Mouse (Mus musculus) heart, embryonic 16.5 days (tissue): ENCODE data around the gene A1cf. TPM values are rescaled to one million over a fixed set of nuclear protein-coding genes. Genes with fewer than 3 reads are reported as not detected.

Experiments
- ATAC-seq: fragments of 200-750 bp; cut with Nextera tagmentation; replicated peaks from 2 replicates; pipeline ENCODE4 v1.8.0; 2017; ENCODE audit warnings: moderate number of reproducible peaks; ENCODE audit not compliant: insufficient read depth, low FRiP score; ENCODE audit errors: extremely low read depth
- H3K27ac ChIP-seq: fragments of 300-500 bp; sonication (generic); 2 replicates; pipeline ENCODE4 v1.5.1; 2014; ENCODE audit warnings: mild to moderate bottlenecking, low read length, control low read depth, moderate library complexity
- H3K27me3 ChIP-seq: fragments of 300-500 bp; sonication (generic); 2 replicates; pipeline ENCODE4 v1.6.1; 2014; ENCODE audit warnings: low read length, mixed read lengths; ENCODE audit not compliant: control insufficient read depth, insufficient read depth
- H3K36me3 ChIP-seq: fragments of 300-500 bp; sonication (generic); 2 replicates; pipeline ENCODE4 v1.6.1; 2014; ENCODE audit not compliant: control insufficient read depth, insufficient read depth
- H3K4me1 ChIP-seq: fragments of 300-500 bp; sonication (generic); 2 replicates; pipeline ENCODE4 v1.6.1; 2014; ENCODE audit warnings: low read length, mixed read lengths; ENCODE audit not compliant: control insufficient read depth, insufficient read depth
- H3K4me2 ChIP-seq: fragments of 300-500 bp; sonication (generic); 2 replicates; pipeline ENCODE4 v1.6.1; 2014; ENCODE audit warnings: low read depth, mild to moderate bottlenecking, control low read depth, low read length
- H3K4me3 ChIP-seq: fragments of 300-500 bp; sonication (generic); 2 replicates; pipeline ENCODE4 v1.5.1; 2014; ENCODE audit warnings: mild to moderate bottlenecking, control low read depth, low read length
- H3K9ac ChIP-seq: fragments of 300-500 bp; sonication (generic); 2 replicates; pipeline ENCODE4 v1.6.1; 2014; ENCODE audit warnings: low read length, control low read depth
- H3K9me3 ChIP-seq: fragments of 300-500 bp; sonication (generic); replicated peaks from 2 replicates; pipeline ENCODE4 v1.6.1; 2016; ENCODE audit warnings: low read length; ENCODE audit not compliant: control insufficient read depth
- WGBS: fragments of 180-500 bp; shearing (Covaris S2); extraction: QIAGEN DNeasy Blood & Tissue Kit; methylation state at CpG from one replicate; pipeline ENCODE4 v1.1.7; 2014; 5-methylcytosine and 5-hydroxymethylcytosine counted together
- polyA plus RNA-seq: library from polyadenylated mRNA; unstranded; fragments of >200 nt; fragmentation: Nextera tagmentation; extraction: Ambion mirVana; gene quantifications from 2 replicates; pipeline ENCODE4 v1.2.1, GENCODE M21; 2015

Gene A1cf
- polyA plus RNA-seq, 1 experiment from 2014 or later, result not detected

DNA sequence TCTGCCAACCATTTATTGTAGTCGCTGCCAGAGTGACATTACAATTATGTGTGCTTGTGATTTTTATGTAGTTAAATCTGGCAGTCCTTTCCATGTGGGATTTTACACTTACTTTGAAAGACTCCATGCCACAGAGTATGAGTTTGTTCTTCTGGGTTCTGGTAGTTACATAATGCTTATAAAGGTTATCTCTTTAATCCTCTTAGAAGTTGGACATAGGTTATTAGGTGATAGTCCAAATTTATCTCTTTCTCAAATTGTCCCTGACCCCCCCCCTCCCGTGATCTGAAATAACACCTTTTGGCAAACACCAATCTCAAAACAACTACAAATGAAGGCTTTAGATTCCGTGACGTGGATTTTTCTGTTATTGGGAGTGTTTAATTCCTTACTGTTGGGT, 16.0 kb downstream of the A1cf start:
- H3K9me3 ChIP-seq, result no peaks in the 10 kb centered on the region
- no peak overlapping the region for H3K27ac ChIP-seq
- no peak overlapping the region for H3K4me2 ChIP-seq
- no peak overlapping the region for H3K4me3 ChIP-seq
- ATAC-seq, result no peak
- H3K4me1 ChIP-seq, result peaks cover 1% of the 10 kb centered on the region; the same call in 1 of the 2 replicates
- no peak overlapping the region for H3K9ac ChIP-seq
- WGBS, result 65% methylated on average over 4 of the region's 4 CpGs
- H3K36me3 ChIP-seq, result no peaks in the 10 kb centered on the region
- no peaks in the 10 kb centered on the region for H3K27me3 ChIP-seq

DNA sequence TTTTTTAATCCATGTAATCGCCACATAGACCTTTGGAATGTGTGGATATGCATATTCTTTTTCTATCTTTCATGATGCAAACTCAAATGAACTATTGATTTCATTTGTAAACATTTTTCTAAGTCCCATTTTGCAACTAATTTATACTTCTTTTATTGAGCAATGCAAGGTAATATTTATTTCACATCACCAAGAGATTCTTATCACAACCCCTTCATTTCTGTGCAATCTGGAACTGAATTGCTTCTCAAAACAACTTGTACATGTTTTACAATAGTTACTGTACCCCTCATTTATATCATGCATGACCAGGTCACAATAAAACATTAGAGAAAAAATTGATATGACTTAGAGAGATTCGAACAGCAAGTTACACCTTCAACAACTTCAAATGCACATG, 18.7 kb downstream of the A1cf start:
- H3K9me3 ChIP-seq, result no peaks in the 10 kb centered on the region
- H3K27ac ChIP-seq, result no peak overlapping the region
- no peak overlapping the region for H3K4me3 ChIP-seq
- no peak for ATAC-seq
- no peak overlapping the region for H3K4me2 ChIP-seq
- 84% methylated on average over 2 of the region's 2 CpGs for WGBS
- H3K36me3 ChIP-seq, result no peaks in the 10 kb centered on the region
- H3K9ac ChIP-seq, result no peak overlapping the region
- peaks cover 6% of the 10 kb centered on the region; the same call in 1 of the 2 replicates for H3K4me1 ChIP-seq
- H3K27me3 ChIP-seq, result no peaks in the 10 kb centered on the region

DNA sequence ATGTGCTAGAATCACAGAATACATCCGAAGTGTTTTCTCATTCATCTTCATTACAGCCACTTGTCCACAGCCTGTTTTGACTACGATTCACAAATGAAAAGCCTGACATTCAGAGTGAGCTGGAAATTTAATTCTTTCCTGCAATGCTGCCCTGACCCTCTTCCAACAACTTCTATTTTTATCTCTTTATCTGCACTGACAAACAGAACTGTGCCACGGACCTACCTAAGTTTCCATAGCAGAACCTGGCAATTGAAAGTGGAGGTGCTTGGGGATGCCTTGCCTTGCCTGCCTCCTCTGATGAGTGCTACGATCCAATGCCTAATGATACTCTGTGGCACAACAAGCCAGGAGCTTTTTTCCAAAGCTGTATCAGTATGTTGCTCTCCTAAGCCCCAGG, 21.4 kb downstream of the A1cf start:
- H3K4me2 ChIP-seq, result no peak overlapping the region
- ATAC-seq, result no peak
- H3K4me3 ChIP-seq, result no peak overlapping the region
- H3K36me3 ChIP-seq, result no peaks in the 10 kb centered on the region
- 40% methylated on average over 4 of the region's 4 CpGs for WGBS
- peaks cover 6% of the 10 kb centered on the region; the same call in 1 of the 2 replicates for H3K4me1 ChIP-seq
- H3K27ac ChIP-seq, result no peak overlapping the region
- no peaks in the 10 kb centered on the region for H3K27me3 ChIP-seq
- H3K9me3 ChIP-seq, result no peaks in the 10 kb centered on the region
- no peak overlapping the region for H3K9ac ChIP-seq

DNA sequence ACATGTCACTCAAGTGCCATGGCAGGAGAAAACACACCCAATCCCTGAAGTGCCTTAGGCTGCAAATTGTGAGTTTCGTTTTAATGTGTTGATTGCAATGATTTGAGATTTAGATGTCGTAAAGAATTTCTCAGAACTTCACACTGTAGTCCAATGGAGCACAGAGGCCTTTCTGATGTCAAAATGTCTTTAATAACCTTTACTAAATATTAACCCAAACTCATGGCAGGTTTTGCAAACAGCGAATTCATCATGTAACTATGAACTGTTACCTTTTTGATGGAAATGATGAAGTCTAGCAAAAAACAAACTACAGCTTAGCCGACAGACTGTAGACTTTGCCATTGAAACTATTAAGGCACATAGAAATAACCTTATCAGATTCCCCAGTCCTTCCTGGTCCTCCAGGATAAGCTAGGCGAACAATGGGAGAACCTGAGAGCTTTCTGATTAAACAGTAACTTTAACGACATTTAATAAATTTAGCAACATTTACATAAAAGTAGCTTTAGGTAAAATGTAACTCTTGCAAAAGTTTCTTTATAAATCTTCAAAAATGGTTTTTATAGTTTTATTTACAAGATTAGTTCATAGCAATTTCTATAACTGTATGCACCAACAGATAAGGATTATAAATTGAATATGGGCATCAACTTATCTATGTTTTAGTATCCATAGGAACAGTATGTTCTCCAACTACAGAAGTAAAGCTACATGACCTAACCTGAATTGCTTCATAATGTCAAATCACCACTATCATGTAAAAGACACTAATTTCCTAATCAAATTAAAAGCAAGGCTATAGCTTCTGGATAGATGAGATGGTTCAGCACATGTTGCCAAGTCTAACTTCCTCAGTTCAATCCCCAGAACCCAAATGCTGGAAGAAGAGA, 22.7 kb downstream of the A1cf start:
- Histone ChIP-seq H3K36me3 (no peaks in the 10 kb centered on the region), H3K4me3 (no peak overlapping the region), H3K9me3 (no peaks in the 10 kb centered on the region), H3K4me2 (no peak overlapping the region), H3K27ac (no peak overlapping the region), H3K9ac (no peak overlapping the region), H3K27me3 (no peaks in the 10 kb centered on the region), H3K4me1 (peaks cover 6% of the 10 kb centered on the region; the same call in 1 of the 2 replicates)
- no peak for ATAC-seq
- WGBS, result 78% methylated on average over 6 of the region's 6 CpGs

DNA sequence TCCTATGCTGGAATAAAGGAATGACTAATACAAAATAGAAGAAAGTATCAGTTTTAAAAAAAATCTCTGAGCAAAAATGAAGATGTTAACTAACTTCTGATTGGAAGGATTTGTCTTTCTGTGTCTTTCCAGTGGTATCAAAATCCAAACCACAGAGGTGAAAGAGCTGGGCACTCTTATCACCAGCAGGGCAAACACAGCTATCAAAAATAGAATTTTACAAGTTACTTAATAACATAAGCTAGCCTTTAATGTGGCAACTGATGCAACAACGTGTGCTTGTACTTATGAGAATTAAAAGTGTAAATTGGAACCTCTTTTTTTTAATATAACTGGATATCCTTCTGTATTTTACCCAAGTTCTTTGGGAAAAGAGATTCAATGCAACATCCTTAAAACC, 27.4 kb downstream of the A1cf start:
- Histone ChIP-seq H3K9ac (no peak overlapping the region), H3K4me3 (no peak overlapping the region), H3K4me1 (no peaks in the 10 kb centered on the region), H3K27ac (no peak overlapping the region), H3K9me3 (no peaks in the 10 kb centered on the region), H3K4me2 (no peak overlapping the region), H3K36me3 (no peaks in the 10 kb centered on the region), H3K27me3 (no peaks in the 10 kb centered on the region)
- no peak for ATAC-seq
- 60% methylated on average over 1 of the region's 1 CpGs for WGBS

GRCm38 (mm10) chr19:31896711-31897110, 28.1 kb downstream of the A1cf start:
- no peaks in the 10 kb centered on the region for H3K9me3 ChIP-seq
- 80% methylated on average over 1 of the region's 1 CpGs for WGBS
- H3K27me3 ChIP-seq, result no peaks in the 10 kb centered on the region
- no peak overlapping the region for H3K4me3 ChIP-seq
- ATAC-seq, result no peak
- no peaks in the 10 kb centered on the region for H3K4me1 ChIP-seq
- H3K27ac ChIP-seq, result no peak overlapping the region
- H3K36me3 ChIP-seq, result no peaks in the 10 kb centered on the region
- no peak overlapping the region for H3K4me2 ChIP-seq
- no peak overlapping the region for H3K9ac ChIP-seq

DNA sequence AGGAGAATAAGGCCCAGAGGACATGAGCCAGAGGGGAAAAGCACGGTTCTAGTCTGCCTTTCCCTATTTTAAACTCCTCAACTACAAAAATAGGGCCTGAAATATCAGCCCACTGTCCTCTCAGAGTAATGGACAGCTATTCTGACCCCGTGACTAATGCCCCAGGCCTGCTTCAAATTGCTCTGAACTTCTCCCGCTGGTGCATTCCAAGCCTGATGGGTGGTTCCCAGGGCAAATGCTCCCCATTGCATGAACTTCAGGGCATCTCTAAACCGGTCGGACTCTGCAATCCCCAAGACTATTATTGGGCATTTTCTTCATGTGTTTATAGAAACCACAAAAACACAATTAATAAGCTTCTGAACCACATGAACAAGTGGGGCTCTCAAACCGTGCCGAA, 37.1 kb downstream of the A1cf start:
- 54% methylated on average over 7 of the region's 7 CpGs for WGBS
- Histone ChIP-seq H3K4me2 (no peak overlapping the region), H3K36me3 (no peaks in the 10 kb centered on the region)

GRCm38 (mm10) chr19:31910423-31910822, 41.9 kb downstream of the A1cf start:
- H3K9ac ChIP-seq, result no peak overlapping the region
- no peak for ATAC-seq
- no peaks in the 10 kb centered on the region for H3K9me3 ChIP-seq
- WGBS, result 53% methylated on average over 6 of the region's 6 CpGs
- no peak overlapping the region for H3K27ac ChIP-seq
- no peaks in the 10 kb centered on the region for H3K27me3 ChIP-seq
- H3K4me2 ChIP-seq, result no peak overlapping the region
- H3K4me3 ChIP-seq, result no peak overlapping the region
- H3K36me3 ChIP-seq, result no peaks in the 10 kb centered on the region
- no peaks in the 10 kb centered on the region for H3K4me1 ChIP-seq

More for the DNA sequence above, 37.1 kb downstream of the A1cf start:
- no peak overlapping the region for H3K9ac ChIP-seq
- no peaks in the 10 kb centered on the region for H3K27me3 ChIP-seq
- H3K9me3 ChIP-seq, result no peaks in the 10 kb centered on the region
- H3K4me3 ChIP-seq, result no peak overlapping the region
- H3K4me1 ChIP-seq, result no peaks in the 10 kb centered on the region
- no peak overlapping the region for H3K27ac ChIP-seq
- no peak for ATAC-seq

DNA sequence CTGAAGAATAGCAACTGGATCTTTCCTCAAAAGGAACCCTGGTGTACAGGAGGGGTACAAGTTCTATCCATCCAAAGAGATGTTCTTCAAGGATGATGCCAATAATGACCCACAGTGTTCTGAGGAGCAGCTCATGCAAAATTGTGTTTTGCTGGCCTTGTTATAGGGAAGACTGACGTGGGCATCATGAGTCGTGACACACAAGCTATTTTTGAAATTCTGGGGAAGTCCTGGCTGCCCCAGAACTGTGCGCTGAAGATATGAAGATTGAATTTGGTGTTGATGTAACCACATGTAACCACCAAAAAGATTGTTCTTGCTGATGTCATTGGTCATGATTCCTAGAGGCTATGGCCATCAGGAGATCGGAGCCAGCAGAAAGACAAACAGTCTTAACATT, 45.4 kb downstream of the A1cf start:
- Histone ChIP-seq H3K4me3 (no peak overlapping the region), H3K36me3 (no peaks in the 10 kb centered on the region), H3K9me3 (no peaks in the 10 kb centered on the region), H3K4me2 (no peak overlapping the region), H3K27me3 (no peaks in the 10 kb centered on the region), H3K4me1 (no peaks in the 10 kb centered on the region), H3K9ac (no peak overlapping the region), H3K27ac (no peak overlapping the region)
- 79% methylated on average over 4 of the region's 4 CpGs for WGBS
- ATAC-seq, result no peak
